Mouse (Mus musculus): ENCODE data around the gene Scp2.

GRCm38 (mm10) chr4:107995727-107996126, 149.1 kb downstream of the Scp2 start:
- TF ChIP-seq CTCF (IDR thresholded peaks at IDR 0.05; ENCODE audit: borderline replicate concordance, insufficient read depth, low read depth, low read length) (no peak), POLR2A (IDR thresholded peaks at IDR 0.05; ENCODE audit: borderline replicate concordance, insufficient read depth, low read length) (no peak)
